Mouse (Mus musculus) cerebellum, adult 2 months (tissue): ENCODE measurements around the gene Dlgap1. TPM values are rescaled to one million over a fixed set of nuclear protein-coding genes. Genes with fewer than 3 reads are reported as not detected.

Source experiments
- DNase-seq, 2 experiments: peaks; one replicate each; pipeline ENCODE4 v3.0.0; 2021
- H3K27ac ChIP-seq: fragments of 200-500 bp; 2 replicates; pipeline ENCODE4 v1.5.1; 2012; ENCODE audit warnings: low read length, control low read depth, inconsistent platforms; ENCODE audit not compliant: insufficient read depth
- H3K27me3 ChIP-seq: fragments of 200-500 bp; 2 replicates; pipeline ENCODE4 v1.6.1; 2012; ENCODE audit warnings: inconsistent platforms, mild to moderate bottlenecking, low read length, moderate library complexity; ENCODE audit not compliant: control insufficient read depth, insufficient read depth
- H3K4me1 ChIP-seq: fragments of 200-500 bp; 2 replicates; pipeline ENCODE4 v1.6.1; 2011; ENCODE audit warnings: low read length; ENCODE audit not compliant: control insufficient read depth, insufficient read depth
- H3K4me3 ChIP-seq: fragments of 200-500 bp; replicated peaks from 2 replicates; pipeline ENCODE3; 2011; ENCODE audit warnings: mild to moderate bottlenecking, low read depth, low read length, control low read depth; ENCODE audit not compliant: insufficient read depth
- CTCF ChIP-seq: fragments of 200-500 bp; IDR thresholded peaks from 2 replicates; pipeline ENCODE4 v1.5.1; 2011; ENCODE audit warnings: low read depth, mild to moderate bottlenecking, control low read depth, low read length, moderate library complexity, borderline replicate concordance; ENCODE audit not compliant: insufficient read depth
- POLR2A ChIP-seq: fragments of 200-500 bp; IDR thresholded peaks from 2 replicates; pipeline ENCODE4 v1.6.1; 2011; ENCODE audit warnings: low read length, control low read depth, borderline replicate concordance; ENCODE audit not compliant: insufficient read depth
- WGBS: fragments of 180-500 bp; shearing (Covaris S2); methylation state at CpG from one replicate; pipeline ENCODE4 v1.1.7; 2018; 5-methylcytosine and 5-hydroxymethylcytosine counted together
- polyA plus RNA-seq: library from polyadenylated mRNA; depleted of rRNA; stranded (reverse); fragments of >200 nt; gene quantifications from 2 replicates; pipeline ENCODE4 v1.2.3, GENCODE M21; 2012

Dlgap1 gene
- polyA plus RNA-seq, 1 experiment: 172 TPM

GRCm38 (mm10) chr17:70301941-70302478, 333.1 kb downstream of the Dlgap1 start:
- peak; percentile 22 to 35 for DNase-seq
- WGBS: 45% methylated on average over 9 of the region's 9 CpGs
- Histone ChIP-seq H3K27me3 (no peaks in the 10 kb centered on the region), H3K27ac (no peak overlapping the region), H3K4me1 (peaks cover 15% of the 10 kb centered on the region), H3K4me3 (no peak overlapping the region)
- TF ChIP-seq POLR2A: no peak
- TF ChIP-seq CTCF: no peak

DNA sequence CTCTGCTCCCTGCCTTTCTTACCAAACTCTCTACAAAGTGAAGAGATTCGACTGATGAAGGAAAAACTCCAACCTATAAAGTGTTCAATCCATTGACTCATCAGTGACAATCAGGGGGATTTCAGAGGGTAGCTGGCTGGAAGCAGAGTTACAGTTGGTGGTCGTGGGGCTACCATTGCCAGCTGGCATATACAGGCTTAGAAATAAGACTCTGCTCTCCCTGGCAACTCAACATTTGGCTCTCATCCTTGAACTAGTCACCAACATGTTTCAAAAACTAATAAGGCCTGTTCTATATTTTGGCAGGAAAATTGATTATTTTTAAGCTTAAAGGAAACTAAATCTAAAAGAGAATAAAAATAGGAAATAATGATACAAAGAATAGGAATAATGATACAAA, 333.8 kb downstream of the Dlgap1 start:
- 31% methylated on average over 2 of the region's 2 CpGs for WGBS
- no peak overlapping the region for H3K4me3 ChIP-seq
- H3K4me1 ChIP-seq: peaks cover 16% of the 10 kb centered on the region
- no peak for TF ChIP-seq CTCF
- TF ChIP-seq POLR2A: no peak
- no peak for DNase-seq
- no peak overlapping the region for H3K27ac ChIP-seq
- H3K27me3 ChIP-seq: no peaks in the 10 kb centered on the region

- TF ChIP-seq POLR2A (no peak), CTCF (no peak)
- Histone ChIP-seq H3K4me3 (no peak overlapping the region), H3K27ac (no peak overlapping the region), H3K4me1 (peaks cover 16% of the 10 kb centered on the region), H3K27me3 (no peaks in the 10 kb centered on the region)
- DNase-seq: peak; percentile 68 to 84
- WGBS: 20% methylated on average over 5 of the region's 5 CpGs
Measured at GRCm38 (mm10) chr17:70305021-70305420, 336.1 kb downstream of the Dlgap1 start.

- Histone ChIP-seq H3K27me3 (no peaks in the 10 kb centered on the region), H3K27ac (no peak overlapping the region), H3K4me3 (no peak overlapping the region), H3K4me1 (peaks cover 12% of the 10 kb centered on the region)
- TF ChIP-seq CTCF (no peak), POLR2A (no peak)
- WGBS: 67% methylated on average over 11 of the region's 11 CpGs
- DNase-seq: no peak
Measured at GRCm38 (mm10) chr17:70307418-70308176, 338.7 kb downstream of the Dlgap1 start.

GRCm38 (mm10) chr17:70308364-70309231, 339.7 kb downstream of the Dlgap1 start:
- peaks cover 12% of the 10 kb centered on the region for H3K4me1 ChIP-seq
- no peak overlapping the region for H3K4me3 ChIP-seq
- no peaks in the 10 kb centered on the region for H3K27me3 ChIP-seq
- DNase-seq: no peak
- no peak for TF ChIP-seq POLR2A
- no peak for TF ChIP-seq CTCF
- H3K27ac ChIP-seq: no peak overlapping the region
- WGBS: 86% methylated on average over 22 of the region's 22 CpGs

- DNase-seq: no peak
- TF ChIP-seq CTCF (no peak), POLR2A (no peak)
- Histone ChIP-seq H3K27ac (no peak overlapping the region), H3K4me1 (no peaks in the 10 kb centered on the region), H3K27me3 (no peaks in the 10 kb centered on the region), H3K4me3 (no peak overlapping the region)
- 91% methylated on average over 5 of the region's 5 CpGs for WGBS
Measured at GRCm38 (mm10) chr17:70316327-70316726, 347.5 kb downstream of the Dlgap1 start.

DNA sequence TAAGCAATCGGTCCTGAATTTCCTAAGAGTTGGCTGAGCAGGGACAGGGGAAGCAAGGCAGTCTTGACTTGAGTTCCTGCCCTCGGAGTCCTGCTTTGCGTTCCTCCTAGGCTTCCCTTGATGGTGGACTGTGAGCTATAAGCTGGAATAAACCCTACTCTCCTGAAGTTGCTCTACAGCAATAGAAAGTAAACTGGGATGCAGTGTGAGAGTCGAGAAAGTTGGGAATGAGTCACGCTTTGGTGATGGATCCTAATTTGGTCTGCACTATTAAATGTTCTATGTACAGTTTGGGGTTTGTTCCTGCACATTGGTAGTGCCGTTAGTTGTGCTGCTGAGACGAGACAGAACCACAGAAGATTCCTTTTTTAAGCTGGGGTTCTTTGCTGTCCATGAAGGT, 348.9 kb downstream of the Dlgap1 start:
- no peak overlapping the region for H3K27ac ChIP-seq
- H3K4me3 ChIP-seq: no peak overlapping the region
- 91% methylated on average over 7 of the region's 7 CpGs for WGBS
- DNase-seq: no peak
- no peak for TF ChIP-seq POLR2A
- no peak for TF ChIP-seq CTCF
- H3K27me3 ChIP-seq: no peaks in the 10 kb centered on the region
- H3K4me1 ChIP-seq: no peaks in the 10 kb centered on the region
